Mouse (Mus musculus) heart, postnatal 0 days (tissue): ENCODE data around the gene Smyd1. TPM values are rescaled to one million over a fixed set of nuclear protein-coding genes. Genes with fewer than 3 reads are reported as not detected.

ENCODE experiments used
- ATAC-seq: fragments of 200-750 bp; cut with Nextera tagmentation; 2 replicates; pipeline ENCODE4 v1.8.0; 2017; ENCODE audit warnings: low read depth, moderate number of reproducible peaks, moderate library complexity; ENCODE audit not compliant: insufficient read depth
- DNase-seq: peaks from one replicate; pipeline ENCODE4 v3.0.0-alpha.2; 2016; ENCODE audit warnings: low spot score
- H3K27ac ChIP-seq: fragments of 300-500 bp; sonication (generic); 2 replicates; pipeline ENCODE4 v1.5.1; 2014; ENCODE audit warnings: low read depth, mild to moderate bottlenecking
- H3K27me3 ChIP-seq: fragments of 300-500 bp; sonication (generic); 2 replicates; pipeline ENCODE4 v1.6.1; 2014; ENCODE audit warnings: low read length, mixed read lengths; ENCODE audit not compliant: control insufficient read depth, insufficient read depth
- H3K36me3 ChIP-seq: fragments of 300-500 bp; sonication (generic); replicated peaks from 2 replicates; pipeline ENCODE4 v1.6.1; 2014; ENCODE audit warnings: low read length, mixed read lengths; ENCODE audit not compliant: control insufficient read depth, insufficient read depth
- H3K4me1 ChIP-seq: fragments of 300-500 bp; sonication (generic); 2 replicates; pipeline ENCODE4 v1.6.1; 2014; ENCODE audit warnings: antibody characterized with exemption; ENCODE audit not compliant: control insufficient read depth, insufficient read depth
- H3K4me2 ChIP-seq: fragments of 300-500 bp; sonication (generic); 2 replicates; pipeline ENCODE4 v1.6.1; 2014; ENCODE audit warnings: low read depth, mild to moderate bottlenecking, low read length, moderate library complexity
- H3K4me3 ChIP-seq: fragments of 300-500 bp; sonication (generic); 2 replicates; pipeline ENCODE4 v1.5.1; 2014; ENCODE audit warnings: low read depth, low read length
- H3K9ac ChIP-seq: fragments of 300-500 bp; sonication (generic); replicated peaks from 2 replicates; pipeline ENCODE4 v1.6.1; 2014; ENCODE audit warnings: low read depth, low read length, mixed read lengths
- H3K9me3 ChIP-seq: fragments of 300-500 bp; sonication (generic); replicated peaks from 2 replicates; pipeline ENCODE4 v1.6.1; 2016; ENCODE audit warnings: low read length; ENCODE audit not compliant: control insufficient read depth
- CTCF ChIP-seq: IDR thresholded peaks from 2 replicates; pipeline ENCODE4 v1.5.1; 2016; ENCODE audit warnings: antibody characterized with exemption, control low read depth, low read depth
- EP300 ChIP-seq: IDR thresholded peaks from 2 replicates; pipeline ENCODE4 v1.6.1; 2016; ENCODE audit warnings: antibody characterized with exemption, low read depth
- WGBS: fragments of 180-500 bp; shearing (Covaris S2); extraction: QIAGEN DNeasy Blood & Tissue Kit; methylation state at CpG from one replicate; pipeline ENCODE4 v1.1.7; 2014; 5-methylcytosine and 5-hydroxymethylcytosine counted together
- polyA plus RNA-seq: library from polyadenylated mRNA; unstranded; fragments of >200 nt; fragmentation: Nextera tagmentation; extraction: Ambion mirVana; gene quantifications from 2 replicates; pipeline ENCODE4 v1.2.1, GENCODE M21; 2015
- total RNA-seq: library from RNA; depleted of rRNA; stranded (reverse); fragments of >200 nt; gene quantifications from 2 replicates; pipeline ENCODE4 v1.2.3, GENCODE M21; 2014; ENCODE audit warnings: low replicate concordance

Smyd1 gene
- total and polyA plus RNA-seq, 2 experiments from 2014 or later = 106 to 316 TPM

DNA sequence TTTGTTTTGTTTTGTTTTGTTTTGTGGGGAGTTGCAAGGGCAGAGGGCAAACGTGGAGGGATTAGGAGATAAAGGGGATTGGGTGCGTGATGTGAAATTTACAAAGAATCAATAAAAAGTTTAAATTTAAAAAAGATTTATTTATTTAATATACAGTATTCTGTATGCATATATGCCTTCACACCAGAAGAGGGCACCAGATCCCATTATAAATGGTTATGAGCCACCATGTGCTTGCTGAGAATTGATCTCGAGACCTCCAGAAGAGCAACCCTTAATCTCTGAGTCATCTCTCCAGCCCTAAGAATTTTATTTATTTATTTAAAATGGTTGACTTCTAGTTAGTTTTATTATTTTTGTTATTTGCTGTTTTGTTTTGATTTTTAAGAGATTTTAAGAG is 78.8 kb downstream of the Smyd1 start:
- ATAC-seq = no peak
- H3K4me1 ChIP-seq = peaks cover 17% of the 10 kb centered on the region; the same call in 1 of the 2 replicates
- no peak overlapping the region for H3K27ac ChIP-seq
- TF ChIP-seq CTCF (no peak), EP300 (no peak)
- no peak overlapping the region for H3K4me3 ChIP-seq
- H3K27me3 ChIP-seq = no peaks in the 10 kb centered on the region
- DNase-seq = no peak
- H3K9ac ChIP-seq = no peak overlapping the region
- no peak overlapping the region for H3K4me2 ChIP-seq
- H3K36me3 ChIP-seq = peaks cover 18% of the 10 kb centered on the region; the same call in 1 of the 2 replicates
- WGBS = 86% methylated on average over 3 of the region's 3 CpGs
- no peaks in the 10 kb centered on the region for H3K9me3 ChIP-seq

- Histone ChIP-seq H3K4me3 (no peak overlapping the region), H3K9me3 (no peaks in the 10 kb centered on the region), H3K4me2 (no peak overlapping the region), H3K36me3 (peaks cover 23% of the 10 kb centered on the region; the same call in 1 of the 2 replicates), H3K27ac (0 out of 2 replicates have a peak overlapping the region, but pooled peaks have one; percentile 2), H3K9ac (no peak overlapping the region), H3K4me1 (peaks cover 14% of the 10 kb centered on the region; the same call in 1 of the 2 replicates), H3K27me3 (no peaks in the 10 kb centered on the region)
- no peak for DNase-seq
- WGBS = 65% methylated on average over 1 of the region's 1 CpGs
- no peak for TF ChIP-seq CTCF
- no peak for TF ChIP-seq EP300
- ATAC-seq = no peak
Measured at GRCm38 (mm10) chr6:71242811-71243210, 79.2 kb downstream of the Smyd1 start.

- no peak for ATAC-seq
- Histone ChIP-seq H3K4me1 (peaks cover 14% of the 10 kb centered on the region; the same call in 1 of the 2 replicates), H3K9me3 (no peaks in the 10 kb centered on the region), H3K27ac (peak overlapping the region; percentile 76), H3K9ac (no peak overlapping the region), H3K4me3 (no peak overlapping the region), H3K36me3 (peaks cover 42% of the 10 kb centered on the region), H3K27me3 (no peaks in the 10 kb centered on the region), H3K4me2 (no peak overlapping the region)
- TF ChIP-seq EP300 (no peak), CTCF (no peak)
- WGBS = 56% methylated on average over 7 of the region's 7 CpGs
- no peak for DNase-seq
Measured at GRCm38 (mm10) chr6:71240831-71241230, 81.2 kb downstream of the Smyd1 start.

DNA sequence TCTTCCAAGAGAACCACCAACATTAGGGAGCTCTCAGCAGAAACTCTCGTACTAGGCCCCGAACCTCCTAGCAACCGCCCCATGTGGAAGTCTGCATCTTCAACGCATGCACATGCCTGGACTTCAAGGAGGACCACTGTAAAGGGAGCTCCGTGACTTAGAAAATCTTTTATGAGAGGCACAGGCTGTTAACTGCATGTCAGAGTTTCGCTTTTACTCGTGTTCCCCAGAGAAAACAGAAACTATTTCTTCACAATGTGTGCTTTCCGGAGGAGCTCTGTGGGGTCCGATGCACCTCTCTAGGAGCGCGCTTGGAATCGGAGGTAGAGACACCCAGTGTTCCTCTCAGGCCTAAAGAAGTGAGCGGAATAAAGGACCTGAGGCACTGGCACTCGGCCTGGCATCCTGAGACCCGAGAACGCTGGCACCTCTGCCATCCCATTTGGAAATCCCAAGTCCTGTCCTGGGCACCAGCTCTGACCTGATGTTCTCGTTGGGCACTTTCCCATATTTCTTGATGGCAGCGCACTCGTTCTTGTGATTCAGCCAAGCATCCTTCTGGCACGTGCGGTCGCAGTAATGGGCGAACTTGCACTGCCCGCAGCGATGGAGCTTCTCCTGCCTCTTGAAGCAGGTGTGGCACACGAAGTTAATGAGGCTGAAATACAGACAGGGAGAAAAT is 82.8 kb downstream of the Smyd1 start:
- ATAC-seq = no peak
- Histone ChIP-seq H3K4me1 (peaks cover 14% of the 10 kb centered on the region; the same call in 1 of the 2 replicates), H3K36me3 (peaks cover 52% of the 10 kb centered on the region), H3K4me2 (no peak overlapping the region), H3K4me3 (no peak overlapping the region), H3K9me3 (no peaks in the 10 kb centered on the region), H3K9ac (no peak overlapping the region), H3K27ac (no peak overlapping the region), H3K27me3 (no peaks in the 10 kb centered on the region)
- WGBS = 90% methylated on average over 26 of the region's 26 CpGs
- TF ChIP-seq EP300 (no peak), CTCF (no peak)
- DNase-seq = no peak

DNA sequence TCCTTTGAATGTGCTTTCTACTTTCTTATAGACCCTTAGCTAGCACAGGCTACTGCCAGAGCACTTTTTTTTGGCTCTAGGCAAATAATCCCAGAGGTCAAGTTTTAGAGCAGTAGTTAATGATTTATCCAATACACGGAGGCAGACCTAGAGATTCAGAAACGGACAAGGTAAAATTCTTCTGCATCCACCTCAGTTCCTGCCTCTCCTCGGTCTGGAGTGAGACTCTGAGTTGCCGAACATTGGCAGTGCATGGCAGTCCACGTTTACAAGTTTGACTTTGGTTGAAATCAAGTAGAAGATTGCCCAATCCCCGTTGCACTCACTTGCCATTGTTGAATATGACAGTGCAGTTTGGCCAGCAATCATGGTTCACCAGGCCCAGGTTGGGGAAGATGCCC is 85.0 kb downstream of the Smyd1 start:
- H3K9ac ChIP-seq = no peak overlapping the region
- WGBS = 82% methylated on average over 6 of the region's 6 CpGs
- H3K9me3 ChIP-seq = no peaks in the 10 kb centered on the region
- no peak for ATAC-seq
- peaks cover 55% of the 10 kb centered on the region for H3K36me3 ChIP-seq
- no peak overlapping the region for H3K4me2 ChIP-seq
- TF ChIP-seq CTCF = no peak
- TF ChIP-seq EP300 = no peak
- H3K4me1 ChIP-seq = peaks cover 14% of the 10 kb centered on the region; the same call in 1 of the 2 replicates
- H3K27ac ChIP-seq = no peak overlapping the region
- no peaks in the 10 kb centered on the region for H3K27me3 ChIP-seq
- H3K4me3 ChIP-seq = no peak overlapping the region
- no peak for DNase-seq
